In the genomic region with DNA sequence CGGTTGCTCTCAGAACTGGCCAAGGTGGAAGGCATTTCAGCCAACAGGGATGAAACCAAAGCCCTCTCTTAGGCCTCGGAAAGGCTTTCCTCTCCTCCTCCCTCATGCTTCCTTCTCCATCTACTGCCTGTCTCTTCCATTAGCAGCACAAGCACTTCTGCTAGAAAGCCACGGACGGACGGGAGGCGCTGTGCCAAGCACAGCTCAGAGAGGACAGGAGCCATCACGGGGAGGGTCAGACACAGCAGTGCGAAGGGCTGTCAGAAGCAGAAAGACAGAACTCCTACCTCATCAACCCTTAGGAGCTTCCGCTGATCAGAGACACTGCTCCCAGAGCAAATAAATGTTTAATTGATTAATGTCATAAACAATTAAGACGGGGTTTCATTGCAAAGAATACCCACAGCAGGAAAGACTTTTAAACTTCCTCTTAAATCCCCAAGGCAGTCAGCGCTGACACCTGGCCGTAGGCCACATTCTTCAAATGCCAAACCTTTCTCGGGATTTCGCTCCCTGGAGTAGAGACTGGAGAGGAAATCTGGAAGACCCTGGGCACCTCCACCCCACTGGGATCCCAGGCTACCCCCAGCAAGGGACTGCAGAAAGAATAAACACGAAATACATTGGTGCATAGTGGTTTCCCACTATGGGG, we compare ENCODE assay signal across 9 mouse cellular contexts. TPM values are rescaled to one million over a fixed set of nuclear protein-coding genes. Genes with fewer than 3 reads are reported as not detected.
DNase-seq lines count a peak whose midpoint lies in the region; ATAC-seq and TF ChIP-seq lines count a peak whose summit lies in the region.
"Had no signal": no experiment of that assay in that cellular context is flagged by ENCODE, and none has a peak within 500 bp of the region (broad histone marks: within the 10 kb centered on the region; RNA-seq: fewer than 3 reads in every experiment).

No protein-coding gene starts in this region.

- peak; percentile 37; the same call in 1 of the 2 replicates for TF ChIP-seq CTCF in embryonic fibroblast, embryonic 13.5 days (IDR thresholded peaks at IDR 0.05; ENCODE audit: borderline replicate concordance, insufficient read depth, low read length)

- TF ChIP-seq POLR2A in embryonic fibroblast, embryonic 13.5 days (IDR thresholded peaks at IDR 0.05; ENCODE audit: low read depth, low read length), result no peak

- 35% methylated on average over 15 of the region's 15 CpGs for WGBS in midbrain, embryonic 15.5 days

- DNase-seq in left cerebral cortex, postnatal 4 days, result peak; percentile 31
- no peak for DNase-seq in left cerebral cortex, postnatal 10 days (ENCODE audit: extremely low spot score in 1 of 2, low spot score in 2 of 2)
- DNase-seq in kidney, adult 9 months, result peak; percentile 43
- no peak for DNase-seq in adrenal gland, adult 18-20 months (ENCODE audit: low spot score in 2 of 2)
- no peak for DNase-seq in frontal cortex, adult 2 months (ENCODE audit: extremely low spot score in 1 of 2, low spot score in 1 of 2)
- no peak for DNase-seq in right cerebral cortex, postnatal 4 days

- no peak overlapping the region for H3K27ac ChIP-seq in embryonic fibroblast, embryonic 13.5 days (ENCODE audit: insufficient read depth, low read length)
- H3K27ac ChIP-seq in midbrain, embryonic 15.5 days, result no peak overlapping the region
- H3K27ac ChIP-seq: liver, embryonic 15.5 days had no signal

- no peak overlapping the region for H3K9ac ChIP-seq in midbrain, embryonic 15.5 days
- H3K9ac ChIP-seq: liver, embryonic 15.5 days had no signal

- peak; percentile 60; the same call in 1 of the 2 replicates for ATAC-seq in midbrain, embryonic 15.5 days (replicated peaks)

- H3K4me2 ChIP-seq in midbrain, embryonic 15.5 days, result no peak overlapping the region
- H3K4me2 ChIP-seq: liver, embryonic 15.5 days had no signal

- no peak overlapping the region for H3K4me3 ChIP-seq in embryonic fibroblast, embryonic 13.5 days (ENCODE audit: insufficient read depth, low read length)
- no peak overlapping the region for H3K4me3 ChIP-seq in midbrain, embryonic 15.5 days
- H3K4me3 ChIP-seq: liver, embryonic 15.5 days had no signal

- H3K36me3 ChIP-seq in midbrain, embryonic 15.5 days (replicated peaks), result no peaks in the 10 kb centered on the region
- H3K36me3 ChIP-seq: liver, embryonic 15.5 days had no signal

- no peaks in the 10 kb centered on the region for H3K27me3 ChIP-seq in midbrain, embryonic 15.5 days (replicated peaks)
- H3K27me3 ChIP-seq: liver, embryonic 15.5 days had no signal

- intact Hi-C loops in left cerebral cortex, postnatal 4 days (cut with DNase I), result no loop called here
- intact Hi-C loops in left cerebral cortex, postnatal 10 days (cut with DNase I), result no loop called here

- no peaks in the 10 kb centered on the region for H3K9me3 ChIP-seq in midbrain, embryonic 15.5 days
- H3K9me3 ChIP-seq: liver, embryonic 15.5 days had no signal

- H3K4me1 ChIP-seq in embryonic fibroblast, embryonic 13.5 days (ENCODE audit: control insufficient read depth, insufficient read depth, low read length), result peaks cover 8% of the 10 kb centered on the region
- H3K4me1 ChIP-seq in midbrain, embryonic 15.5 days, result peaks cover 22% of the 10 kb centered on the region
- H3K4me1 ChIP-seq: liver, embryonic 15.5 days had no signal

RNA-seq across cellular contexts. Expression of a gene that starts 30.8 kb away (rescaled TPM):
- 10 to 100 TPM; 50.4 to 59.0 TPM for total RNA-seq in left cerebral cortex, postnatal 4 days (2021)
- 10 to 100 TPM; 45.4 to 46.3 TPM for total RNA-seq in left cerebral cortex, postnatal 10 days (2021)
- polyA plus RNA-seq in embryonic fibroblast, embryonic 13.5 days (2011; ENCODE audit: insufficient read length, low read depth, missing spikeins), result 7.6 and 7.9 TPM in 2 replicates
- polyA plus RNA-seq in midbrain, embryonic 15.5 days (2015; fragmentation: Nextera tagmentation; extraction: Ambion mirVana), result 16.9 and 17.6 TPM in 2 replicates
- 1 to 10 TPM; 6.8 to 9.9 TPM for total RNA-seq in adrenal gland, adult 18-20 months (2021)
- 20.1 and 20.6 TPM in 2 replicates for polyA plus RNA-seq in frontal cortex, adult 2 months (2012; rRNA removed)

Comparison
In these comparisons a context has a peak if more than half of its experiments do, and no peak if none do; other contexts are left out.
1. DNase-seq: peak in left cerebral cortex, postnatal 4 days (single experiment) and kidney, adult 9 months (single experiment); none in left cerebral cortex, postnatal 10 days (0 of 2), adrenal gland, adult 18-20 months (0 of 2), frontal cortex, adult 2 months (0 of 2) and right cerebral cortex, postnatal 4 days (single experiment).
2. RNA of a gene that starts 30.8 kb away (total RNA-seq): 50.4 to 59.0 TPM in left cerebral cortex, postnatal 4 days and 45.4 to 46.3 TPM in left cerebral cortex, postnatal 10 days; 6.8 to 9.9 TPM in adrenal gland, adult 18-20 months; every median in the first group is over 4 times any median in the second.